Comparison of ENCODE assay signal across 28 mouse cellular contexts in genomic region chr9:54855638-54856037, GRCm38 (mm10). TPM values are rescaled to one million over a fixed set of nuclear protein-coding genes. Genes with fewer than 3 reads are reported as not detected.
DNase-seq lines count a peak whose midpoint lies in the region; ATAC-seq lines count a peak whose summit lies in the region.
"Had no signal": no experiment of that assay in that cellular context is flagged by ENCODE, and none has a peak within 500 bp of the region (broad histone marks: within the 10 kb centered on the region; RNA-seq: fewer than 3 reads in every experiment).

No protein-coding gene starts in this region.

- peaks cover 7% of the 10 kb centered on the region for H3K4me1 ChIP-seq in intestine, embryonic 15.5 days (replicated peaks)
- no peaks in the 10 kb centered on the region for H3K4me1 ChIP-seq in midbrain, embryonic 11.5 days (ENCODE audit: control insufficient read depth, insufficient read depth, low read length)
- H3K4me1 ChIP-seq: embryonic facial prominence, embryonic 13.5 days; heart, embryonic 13.5 days; hindbrain, embryonic 13.5 days; liver, embryonic 13.5 days had no signal

- 52% methylated on average over 6 of the region's 6 CpGs for WGBS in intestine, embryonic 15.5 days
- 25% methylated on average over 6 of the region's 6 CpGs for WGBS in midbrain, embryonic 11.5 days

- H3K9ac ChIP-seq in intestine, embryonic 15.5 days, result no peak overlapping the region
- H3K9ac ChIP-seq in midbrain, embryonic 11.5 days (ENCODE audit: low read length), result no peak overlapping the region
- H3K9ac ChIP-seq: embryonic facial prominence, embryonic 13.5 days; heart, embryonic 13.5 days; hindbrain, embryonic 13.5 days; limb, embryonic 13.5 days; liver, embryonic 13.5 days had no signal

- intact Hi-C loops in heart, postnatal 25 days (cut with DNase I), result no loop called here

- no peaks in the 10 kb centered on the region for H3K9me3 ChIP-seq in intestine, embryonic 15.5 days
- no peaks in the 10 kb centered on the region for H3K9me3 ChIP-seq in midbrain, embryonic 11.5 days (ENCODE audit: control insufficient read depth, low read length)
- H3K9me3 ChIP-seq: embryonic facial prominence, embryonic 13.5 days; forebrain, embryonic 10.5 days; G1E; heart, embryonic 13.5 days; hindbrain, embryonic 13.5 days; limb, embryonic 13.5 days; liver, embryonic 13.5 days; midbrain, embryonic 10.5 days had no signal

- DNase-seq in heart, adult 11 months, result peak; percentile 88
- no peak for DNase-seq in heart, postnatal 25 days (ENCODE audit: low spot score)
- DNase-seq in testis, postnatal 14 days (ENCODE audit: low spot score), result peak; percentile 66
- DNase-seq in testis, postnatal 10 days (ENCODE audit: low spot score), result no peak
- no peak for DNase-seq in midbrain, embryonic 11.5 days (ENCODE audit: low spot score, missing footprints)
- DNase-seq in adrenal gland, postnatal 14 days, result no peak
- DNase-seq: cerebellum, adult 8-10 months; cerebellum, postnatal 36 days; heart, postnatal 10 days; kidney, adult 8-10 months; kidney, postnatal 4 days; liver, embryonic 13.5 days; lung, adult 18-20 months; lung, postnatal 14 days; thymus, postnatal 4 days had no signal

- H3K4me2 ChIP-seq in intestine, embryonic 15.5 days (replicated peaks), result no peak overlapping the region
- H3K4me2 ChIP-seq in midbrain, embryonic 11.5 days, result no peak overlapping the region
- H3K4me2 ChIP-seq: embryonic facial prominence, embryonic 13.5 days; heart, embryonic 13.5 days; hindbrain, embryonic 13.5 days; limb, embryonic 13.5 days; liver, embryonic 13.5 days had no signal

- no peak overlapping the region for H3K27ac ChIP-seq in intestine, embryonic 15.5 days
- no peak overlapping the region for H3K27ac ChIP-seq in midbrain, embryonic 11.5 days (ENCODE audit: low read depth, low read length)
- H3K27ac ChIP-seq: embryonic facial prominence, embryonic 13.5 days; forebrain, embryonic 10.5 days; heart, embryonic 13.5 days; hindbrain, embryonic 13.5 days; kidney, postnatal 0 days; limb, embryonic 13.5 days; liver, embryonic 13.5 days; midbrain, embryonic 10.5 days; stomach, postnatal 0 days had no signal

- ATAC-seq in intestine, embryonic 15.5 days, result 0 out of 2 replicates have a peak, but pooled peaks have one; percentile 30
- ATAC-seq in midbrain, embryonic 11.5 days (ENCODE audit: low FRiP score), result no peak
- ATAC-seq: forebrain, embryonic 16.5 days; midbrain, embryonic 16.5 days; Patski had no signal

- no peaks in the 10 kb centered on the region for H3K36me3 ChIP-seq in intestine, embryonic 15.5 days
- no peaks in the 10 kb centered on the region for H3K36me3 ChIP-seq in midbrain, embryonic 11.5 days (ENCODE audit: control insufficient read depth, insufficient read depth, low read length)
- H3K36me3 ChIP-seq: embryonic facial prominence, embryonic 13.5 days; forebrain, embryonic 10.5 days; G1E; heart, embryonic 13.5 days; hindbrain, embryonic 13.5 days; limb, embryonic 13.5 days; liver, embryonic 13.5 days; midbrain, embryonic 10.5 days had no signal

- H3K4me3 ChIP-seq in intestine, embryonic 15.5 days (replicated peaks), result no peak overlapping the region
- H3K4me3 ChIP-seq in midbrain, embryonic 11.5 days (ENCODE audit: low read depth, low read length), result no peak overlapping the region
- H3K4me3 ChIP-seq: embryonic facial prominence, embryonic 13.5 days; forebrain, embryonic 10.5 days; heart, embryonic 13.5 days; hindbrain, embryonic 13.5 days; limb, embryonic 13.5 days; liver, embryonic 13.5 days; midbrain, embryonic 10.5 days had no signal

- H3K27me3 ChIP-seq in intestine, embryonic 15.5 days (replicated peaks), result no peaks in the 10 kb centered on the region
- no peaks in the 10 kb centered on the region for H3K27me3 ChIP-seq in midbrain, embryonic 11.5 days (ENCODE audit: control insufficient read depth, insufficient read depth, low read length)
- H3K27me3 ChIP-seq: embryonic facial prominence, embryonic 13.5 days; heart, embryonic 13.5 days; hindbrain, embryonic 13.5 days; limb, embryonic 13.5 days; liver, embryonic 13.5 days had no signal

RNA-seq across cellular contexts. Expression of gene Ireb2, which starts 8.0 kb away (rescaled TPM):
- 10 to 100 TPM; 30.2 to 33.1 TPM for total RNA-seq in heart, postnatal 25 days (2021)
- polyA plus RNA-seq in intestine, embryonic 15.5 days (2015; fragmentation: Nextera tagmentation; extraction: Ambion mirVana), result 24.1 and 27.8 TPM in 2 replicates
- polyA plus RNA-seq in midbrain, embryonic 11.5 days (2014; fragmentation: Nextera tagmentation; extraction: Ambion mirVana), result 64.5 and 72.6 TPM in 2 replicates
- 48.8 and 53.9 TPM in 2 replicates for total RNA-seq in adrenal gland, postnatal 14 days (2021)

Comparison
In these comparisons a context has a peak if more than half of its experiments do, and no peak if none do; other contexts are left out.
1. DNase-seq: peak in heart, adult 11 months (single experiment) and testis, postnatal 14 days (single experiment); none in heart, postnatal 25 days (single experiment), testis, postnatal 10 days (single experiment), midbrain, embryonic 11.5 days (single experiment) and adrenal gland, postnatal 14 days (single experiment).